Mouse (Mus musculus): ENCODE data around the gene Esyt1.
"Not testable (repeated sequence)": the region's sequence is repeated elsewhere in the genome, so short reads cannot be mapped to it uniquely, and the experiment has no call there.

Gene Esyt1

GRCm38 (mm10) chr10:128525671-128526308, at the start of gene Esyt1:
TSS of gene Esyt1 (minus strand) at chr10:128525871.
- peak; percentile 95 for DNase-seq

GRCm38 (mm10) chr10:128575063-128575462, 49.4 kb upstream of the Esyt1 start:
- no peak for DNase-seq

- DNase-seq, result peak; percentile 99
These were observed 40.3 kb upstream of the Esyt1 start, which contains the start of gene Pa2g4 for GRCm38 (mm10) chr10:128565788-128566531. TSS of gene Pa2g4 (minus strand) at chr10:128565987.

GRCm38 (mm10) chr10:128565206-128565787, 39.6 kb upstream of the Esyt1 start:
- no peak for DNase-seq

GRCm38 (mm10) chr10:128563544-128563943, 37.9 kb upstream of the Esyt1 start:
- DNase-seq, result no peak

GRCm38 (mm10) chr10:128556963-128557362, 31.3 kb upstream of the Esyt1 start:
- no peak for DNase-seq

GRCm38 (mm10) chr10:128556286-128556685, 30.6 kb upstream of the Esyt1 start:
- no peak for DNase-seq

GRCm38 (mm10) chr10:128555567-128555966, 29.9 kb upstream of the Esyt1 start:
- DNase-seq, result not testable (repeated sequence)

GRCm38 (mm10) chr10:128550144-128550823, 24.6 kb upstream of the Esyt1 start:
- not testable (repeated sequence) for DNase-seq

GRCm38 (mm10) chr10:128549682-128550057, 24.0 kb upstream of the Esyt1 start:
- peak; percentile 20 for DNase-seq

GRCm38 (mm10) chr10:128548947-128549681, 23.4 kb upstream of the Esyt1 start, which contains the start of gene Rpl41:
TSS of gene Rpl41 (minus strand) at chr10:128549305.
- peak; percentile 95 for DNase-seq

- peak; percentile 32 for DNase-seq
These were observed 22.6 kb upstream of the Esyt1 start for GRCm38 (mm10) chr10:128548051-128548791.

GRCm38 (mm10) chr10:128547361-128548032, 21.8 kb upstream of the Esyt1 start, which contains the start of gene Zc3h10:
TSS of gene Zc3h10 (minus strand) at chr10:128547774.
- peak; percentile 95 for DNase-seq

- DNase-seq, result no peak
These were observed 21.1 kb upstream of the Esyt1 start for GRCm38 (mm10) chr10:128546787-128547186.

- no peak for DNase-seq
These were observed 20.7 kb upstream of the Esyt1 start for GRCm38 (mm10) chr10:128546361-128546760.

- DNase-seq, result no peak
These were observed 19.9 kb upstream of the Esyt1 start for GRCm38 (mm10) chr10:128545570-128545898.

- peak; percentile 22 for DNase-seq
These were observed 19.3 kb upstream of the Esyt1 start for GRCm38 (mm10) chr10:128544674-128545569.

- DNase-seq, result no peak
These were observed 18.5 kb upstream of the Esyt1 start for GRCm38 (mm10) chr10:128544151-128544657.

- DNase-seq, result no peak
These were observed 17.4 kb upstream of the Esyt1 start for GRCm38 (mm10) chr10:128543100-128543499.

- DNase-seq, result no peak
These were observed 12.7 kb upstream of the Esyt1 start for GRCm38 (mm10) chr10:128538340-128538870.
